Mouse (Mus musculus) 3134 (cell line): ENCODE measurements around the gene Mcat.
A peak's percentile ranks its signal among the peaks of the same experiment; 100 is the strongest.
"Not testable (repeated sequence)": the region's sequence is repeated elsewhere in the genome, so short reads cannot be mapped to it uniquely, and the experiment has no call there.

Experiments used
- DNase-seq: peaks from one replicate; pipeline ENCODE4 v3.0.0-alpha.2; 2011; ENCODE audit warnings: low spot score; ENCODE audit not compliant: insufficient read length; ENCODE audit errors: extremely low read depth

The Mcat gene

GRCm38 (mm10) chr15:83512489-83513281 lies 50.9 kb downstream of the Mcat start:
- DNase-seq: no peak

- peak; percentile 96 for DNase-seq
These were observed 52.7 kb downstream of the Mcat start, which contains the start of gene Ttll1 for GRCm38 (mm10) chr15:83510805-83511405. Gene Ttll1 (minus strand): TSS chr15:83510893.

- DNase-seq: no peak
These were observed 53.4 kb downstream of the Mcat start for GRCm38 (mm10) chr15:83509950-83510804.

GRCm38 (mm10) chr15:83501483-83501882 lies 62.1 kb downstream of the Mcat start:
- DNase-seq: not testable (repeated sequence)

- no peak for DNase-seq
These were observed 63.2 kb downstream of the Mcat start for GRCm38 (mm10) chr15:83500352-83500751.

- peak; percentile 55 for DNase-seq
These were observed 64.3 kb downstream of the Mcat start for GRCm38 (mm10) chr15:83499211-83499755.

- DNase-seq: no peak
These were observed 66.3 kb downstream of the Mcat start for GRCm38 (mm10) chr15:83497299-83497698.
